Mouse (Mus musculus) layer of hippocampus, postnatal 10 days (tissue): ENCODE data around the gene Zfp423. TPM values are rescaled to one million over a fixed set of nuclear protein-coding genes. Genes with fewer than 3 reads are reported as not detected.

Experiments
- DNase-seq, 2 experiments: peaks; one replicate each; pipeline ENCODE4 v3.0.0; 2021; ENCODE audit warnings: low spot score in 2 of 2
- total RNA-seq, 2 experiments: library from RNA; stranded (reverse); gene quantifications; 2 replicates each; pipeline ENCODE4 v1.2.3; 2021

Zfp423 gene
- total RNA-seq, 2 experiments from 2014 or later = 20.9 to 27.1 TPM

DNA sequence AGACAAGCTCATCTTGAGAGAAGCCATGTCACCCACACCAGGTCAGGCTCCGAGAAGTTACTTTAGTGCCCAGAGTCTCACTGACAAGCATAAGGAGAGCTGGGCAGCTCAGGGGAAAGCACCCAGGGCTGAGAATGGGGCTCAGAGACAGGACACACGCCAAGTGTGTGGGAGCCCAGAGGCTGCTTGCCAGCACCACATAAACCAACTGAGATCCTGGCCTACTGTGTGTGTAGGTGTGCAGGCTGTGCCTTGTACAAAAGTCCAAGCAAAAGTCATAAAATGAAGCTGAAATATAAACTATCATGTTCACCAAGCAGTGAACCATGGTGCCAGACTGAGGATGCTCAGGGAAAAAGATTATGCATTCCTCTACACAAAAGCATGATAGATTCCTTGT lies 50.5 kb downstream of the Zfp423 start:
- DNase-seq = no peak

DNA sequence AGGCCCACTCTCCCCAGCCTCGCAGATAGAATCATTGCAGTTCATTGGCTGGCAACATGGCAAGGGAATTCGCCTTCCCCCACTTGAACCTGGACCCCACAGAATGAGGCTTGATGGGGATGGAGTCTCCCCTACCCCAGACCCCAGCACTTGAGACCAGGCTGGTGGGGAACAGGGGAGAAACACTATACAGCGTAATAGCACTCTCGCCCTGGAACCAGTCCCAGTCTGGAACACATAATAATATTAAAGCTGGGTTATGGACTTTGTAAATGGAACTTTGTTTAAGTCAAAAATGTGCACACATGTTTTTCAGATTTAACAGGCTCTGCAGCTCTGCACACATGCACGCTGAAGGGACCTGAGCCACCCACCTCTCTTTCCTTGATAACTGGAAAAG lies 54.0 kb downstream of the Zfp423 start:
- DNase-seq = no peak

DNA sequence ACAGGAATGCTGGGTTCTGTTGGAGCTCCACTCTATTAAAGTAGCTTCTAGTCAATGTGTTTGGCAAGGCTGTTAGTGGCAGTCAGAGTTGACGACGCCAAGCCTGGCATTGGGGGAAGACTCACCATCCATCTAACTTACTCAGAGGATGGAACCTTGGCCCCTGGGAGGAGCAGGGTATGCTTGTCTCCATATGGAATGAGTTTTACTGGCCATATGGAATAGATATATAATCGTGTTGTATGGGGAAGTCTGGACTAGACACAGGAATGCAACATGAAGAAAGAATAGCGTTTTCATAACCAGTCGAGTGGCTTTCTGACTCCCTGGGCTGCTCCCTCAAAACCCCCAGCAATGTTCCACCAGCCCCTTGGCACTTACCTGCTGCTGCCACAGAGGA lies 55.3 kb downstream of the Zfp423 start:
- DNase-seq = no peak

DNA sequence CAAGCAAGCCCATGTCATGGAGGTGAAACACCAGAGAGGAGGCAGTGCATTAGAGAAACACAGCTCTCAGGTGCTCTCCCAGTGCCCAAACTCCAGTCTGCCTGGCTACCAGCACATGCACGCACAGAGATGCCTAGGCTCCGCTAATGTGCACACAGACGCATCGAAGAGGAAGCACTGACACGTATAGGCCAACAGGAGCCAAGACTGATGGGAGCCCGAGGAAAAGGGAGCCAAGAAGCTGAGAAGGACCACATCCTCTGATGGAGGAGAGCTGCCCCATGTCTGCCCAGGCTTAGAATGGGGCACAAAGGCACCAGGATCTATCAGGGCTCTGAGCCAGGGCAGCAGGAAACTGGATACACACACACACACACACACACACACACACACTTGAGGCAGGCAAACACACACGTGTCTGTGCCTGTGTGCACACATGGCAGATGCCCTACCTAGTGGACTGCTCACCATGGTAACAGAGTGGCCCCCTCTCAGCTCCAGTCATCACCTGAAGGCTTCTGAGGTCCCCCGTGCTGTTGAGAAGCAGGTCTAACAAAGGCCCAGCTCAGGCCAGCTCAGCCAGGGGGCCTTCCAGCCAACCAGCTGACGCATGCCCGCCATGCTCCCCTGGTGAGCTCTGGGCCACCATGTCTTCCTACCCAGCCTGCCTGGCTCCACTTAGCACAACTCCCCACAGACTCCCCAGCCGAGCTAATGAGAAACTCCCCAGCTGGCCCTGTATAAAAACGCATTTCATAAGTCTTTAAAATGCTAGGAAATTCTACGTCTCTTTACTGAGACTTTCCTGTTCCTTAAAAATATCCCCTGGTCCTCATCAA lies 64.0 kb downstream of the Zfp423 start:
- no peak for DNase-seq

DNA sequence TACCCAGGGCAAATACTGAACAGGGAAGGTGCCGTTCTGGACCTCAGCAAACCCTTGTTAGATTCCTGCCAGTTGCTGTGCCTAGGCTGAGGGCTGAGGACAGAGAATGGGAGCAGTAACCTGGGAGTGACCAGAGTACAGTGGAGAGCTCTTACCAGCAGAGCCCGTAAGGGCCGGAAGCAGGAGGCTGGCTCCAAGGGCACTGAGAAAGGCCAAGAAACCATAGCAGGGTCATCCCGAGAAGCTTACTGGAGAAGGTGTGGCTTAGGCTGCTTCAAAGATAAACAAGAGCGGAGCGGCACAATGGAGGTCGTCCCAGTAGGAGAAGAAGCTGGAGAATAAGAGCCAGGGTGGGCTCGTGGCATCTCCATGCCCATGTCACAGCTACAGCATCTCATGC lies 65.1 kb downstream of the Zfp423 start:
- no peak for DNase-seq

DNA sequence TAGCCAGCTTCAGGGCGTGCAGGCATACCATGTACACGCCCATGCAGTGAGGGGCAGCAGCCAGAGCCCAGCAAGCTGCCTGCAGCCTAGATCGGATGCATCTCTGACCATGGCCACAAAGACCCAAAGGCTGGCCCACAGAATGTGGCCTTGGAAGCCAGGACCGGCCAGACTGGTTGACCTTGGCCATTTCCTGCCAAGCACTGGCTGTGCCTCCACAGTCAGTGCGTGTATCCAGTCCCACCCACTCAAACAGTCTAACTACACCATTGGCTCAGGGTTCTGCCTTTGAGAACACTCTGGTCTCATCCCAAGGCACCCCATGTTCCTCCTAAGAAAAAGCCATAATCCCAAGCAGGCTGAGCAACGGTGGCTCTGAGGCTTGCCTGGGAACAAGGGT lies 65.8 kb downstream of the Zfp423 start:
- no peak for DNase-seq

DNA sequence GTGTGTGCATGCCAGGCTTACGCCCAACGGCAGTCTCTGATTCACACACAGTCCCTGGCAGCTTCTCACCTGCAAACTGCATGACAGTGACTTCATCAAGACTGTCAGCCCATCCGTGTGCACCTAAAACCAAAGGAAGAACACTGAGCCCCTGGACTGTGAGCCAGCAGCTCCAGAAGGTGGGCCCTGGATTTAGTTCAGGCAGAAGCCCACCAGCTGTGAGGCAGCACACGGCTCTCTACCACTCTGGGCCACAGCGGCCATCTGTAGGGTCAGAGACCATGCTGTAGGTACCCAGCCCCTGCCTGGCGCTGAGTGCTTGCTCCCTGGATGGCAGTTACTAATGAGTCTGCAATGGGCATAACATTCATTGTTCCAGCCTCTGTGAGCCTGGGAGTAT lies 66.5 kb downstream of the Zfp423 start:
- no peak for DNase-seq

DNA sequence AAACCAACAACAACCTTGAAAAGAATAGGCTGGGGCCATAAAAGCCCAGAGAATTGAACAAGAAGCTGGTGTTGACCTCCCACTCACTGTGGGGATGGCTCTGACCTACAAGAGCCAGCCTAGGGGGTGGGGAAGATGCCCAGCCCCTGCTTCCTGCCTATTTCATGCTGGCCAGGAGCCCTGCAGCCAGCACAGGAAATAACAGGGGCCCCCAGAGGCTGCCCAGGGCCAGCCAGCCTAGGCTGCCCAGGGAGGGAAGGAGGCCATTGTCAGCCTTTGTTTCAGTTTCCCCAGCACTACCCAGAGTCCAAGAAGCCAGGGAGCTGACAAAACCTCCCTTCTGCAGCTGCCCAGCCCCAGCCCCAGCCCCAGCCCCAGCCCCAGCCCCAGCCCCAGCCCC lies 67.5 kb downstream of the Zfp423 start:
- peak in 1 of 2 experiments; percentile 35 for DNase-seq

DNA sequence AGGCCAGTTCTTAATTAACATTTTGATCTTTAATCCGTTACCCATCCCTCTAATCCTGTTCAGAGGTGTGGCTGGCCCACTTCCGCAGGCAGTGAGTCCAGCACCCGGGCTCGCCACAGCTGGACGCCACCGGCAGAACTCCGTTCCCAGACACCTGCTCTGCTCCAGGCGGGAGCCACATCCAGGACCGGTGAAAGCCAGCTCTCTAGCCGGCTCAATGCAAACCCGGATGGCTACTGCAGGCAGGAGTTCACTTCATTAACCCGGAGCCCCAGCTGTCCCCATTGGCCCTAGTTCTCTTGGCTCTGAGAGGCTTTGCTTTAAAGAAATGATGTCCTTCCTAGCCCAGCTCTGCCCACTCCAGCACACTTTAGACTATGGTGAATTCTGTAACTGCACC lies 71.4 kb downstream of the Zfp423 start:
- DNase-seq = no peak

DNA sequence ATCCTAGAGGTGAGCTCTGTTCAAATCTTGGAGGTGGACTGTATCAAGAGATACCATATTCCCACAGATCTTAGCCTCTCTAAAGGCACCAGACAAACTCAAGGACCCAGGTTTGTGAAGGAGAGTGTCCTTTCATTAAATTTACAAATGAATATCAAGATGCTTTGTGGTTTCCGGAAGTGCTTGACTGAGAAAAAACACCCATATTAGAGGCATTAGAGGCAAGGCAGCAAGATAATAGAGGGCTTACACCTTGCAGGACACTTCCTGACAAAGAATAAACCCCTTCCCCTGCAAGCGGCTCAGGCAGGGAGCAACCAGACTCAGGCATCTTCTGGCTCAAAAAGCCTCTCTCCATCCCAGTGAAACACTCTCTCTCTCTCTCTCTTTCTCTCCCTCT lies 78.3 kb downstream of the Zfp423 start:
- DNase-seq = no peak

DNA sequence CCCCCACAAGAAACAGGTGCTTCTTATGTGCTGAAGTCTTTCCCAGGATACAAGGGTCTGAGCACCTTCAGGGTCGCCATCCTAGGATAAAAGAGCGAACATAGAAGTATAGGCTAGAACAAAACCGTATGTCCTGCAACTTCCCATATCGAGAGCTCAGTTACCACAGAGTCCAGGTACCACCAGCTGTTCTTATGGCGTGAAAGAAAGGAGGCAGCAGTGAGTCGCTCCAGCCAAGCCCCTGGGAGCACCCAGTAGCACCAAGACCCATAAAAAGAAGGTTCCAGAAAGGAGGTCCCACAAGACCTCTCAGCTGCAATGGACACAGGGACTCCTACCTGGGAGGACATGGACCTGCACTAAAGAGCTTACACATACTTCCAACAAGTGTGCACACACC lies 83.5 kb downstream of the Zfp423 start:
- no peak for DNase-seq

DNA sequence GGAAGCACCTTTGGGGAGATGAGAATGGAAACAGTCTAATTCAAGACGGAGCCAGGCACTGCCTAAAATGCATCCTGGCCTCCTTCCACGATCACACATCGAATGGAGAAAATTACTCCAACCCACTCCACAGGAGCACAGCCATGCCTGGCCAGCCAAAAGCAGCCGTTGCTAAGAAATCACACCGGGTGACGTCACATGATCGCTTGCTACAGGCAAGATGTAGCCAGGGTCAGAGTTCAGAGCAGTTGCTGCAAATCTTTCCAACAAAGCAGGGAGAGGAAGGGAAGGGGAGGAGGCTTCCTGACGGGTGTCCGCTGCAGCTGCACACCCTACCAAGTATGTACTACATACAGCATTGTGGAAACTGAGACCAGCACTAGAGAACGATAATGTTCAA lies 83.9 kb downstream of the Zfp423 start:
- DNase-seq = peak in 1 of 2 experiments; percentile 33

DNA sequence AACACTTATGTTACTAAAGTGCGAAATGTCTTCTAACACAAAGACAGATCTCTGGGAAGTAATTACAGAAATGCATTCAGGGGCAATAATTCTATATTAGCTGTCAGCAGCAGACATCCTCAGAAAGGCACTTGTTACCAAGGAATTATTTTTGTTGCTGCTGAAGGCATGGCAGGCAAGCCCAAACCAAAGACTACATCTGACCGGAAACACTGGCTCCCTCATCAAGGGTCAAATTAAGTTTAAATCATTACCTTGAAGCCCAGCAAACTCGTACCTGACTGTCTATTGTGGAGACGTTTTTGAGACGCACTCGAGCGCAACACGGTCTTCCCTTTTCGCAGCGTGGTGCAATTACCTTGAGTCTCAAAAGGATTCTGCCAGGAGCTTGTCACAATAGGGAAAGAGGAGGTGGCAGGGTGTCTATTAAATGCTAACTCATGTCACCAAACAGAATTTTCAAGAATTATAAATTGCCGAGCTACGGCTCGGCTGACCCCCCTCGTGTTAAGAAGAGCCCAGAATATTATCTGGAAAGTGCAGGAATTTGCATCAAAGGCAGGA lies 86.3 kb downstream of the Zfp423 start:
- no peak for DNase-seq

DNA sequence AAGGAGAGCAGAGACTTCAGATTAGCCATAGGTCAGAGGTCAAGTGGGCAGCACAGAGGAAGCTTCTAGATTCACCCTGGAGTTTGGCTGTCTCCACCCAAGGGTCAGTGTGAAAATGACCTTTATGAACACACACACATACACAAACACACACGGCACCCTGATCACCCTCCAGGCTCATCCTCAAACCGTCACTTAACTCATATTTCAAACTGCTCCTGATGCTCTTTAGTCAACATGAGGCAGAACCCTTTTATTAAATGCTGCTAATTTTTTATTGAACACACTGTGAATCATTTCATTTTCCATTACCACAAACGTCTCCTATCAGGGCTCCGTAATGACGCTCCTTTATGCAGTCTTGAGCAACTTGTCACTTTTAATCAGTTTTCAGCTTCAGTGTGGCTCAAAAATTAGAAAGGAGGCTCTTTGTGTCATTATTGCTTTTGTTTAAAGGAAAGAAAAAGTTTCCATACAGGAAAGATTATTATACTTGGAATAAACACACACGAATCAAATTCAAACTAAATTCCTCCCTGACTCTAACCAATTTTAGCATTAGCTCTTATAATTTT lies 87.0 kb downstream of the Zfp423 start:
- DNase-seq = no peak

DNA sequence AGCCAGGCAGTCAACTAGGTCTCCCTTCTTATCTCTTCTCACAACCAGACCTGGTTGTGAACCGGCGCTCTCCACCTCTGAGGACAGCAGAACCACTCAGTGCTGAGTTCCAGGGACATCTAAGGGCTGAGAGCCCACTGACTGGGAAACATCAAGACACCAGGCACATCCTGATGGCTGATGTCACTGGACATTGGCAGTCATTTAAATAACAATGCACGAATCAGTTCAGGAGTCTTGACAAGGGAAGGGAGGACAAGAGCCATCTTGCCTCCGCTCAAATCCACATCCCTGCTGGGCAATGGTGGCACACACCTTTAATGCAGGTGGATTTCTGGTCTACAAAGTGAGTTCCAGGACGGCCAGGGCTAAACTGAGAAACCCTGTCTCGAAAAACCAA lies 92.8 kb downstream of the Zfp423 start:
- DNase-seq = no peak

DNA sequence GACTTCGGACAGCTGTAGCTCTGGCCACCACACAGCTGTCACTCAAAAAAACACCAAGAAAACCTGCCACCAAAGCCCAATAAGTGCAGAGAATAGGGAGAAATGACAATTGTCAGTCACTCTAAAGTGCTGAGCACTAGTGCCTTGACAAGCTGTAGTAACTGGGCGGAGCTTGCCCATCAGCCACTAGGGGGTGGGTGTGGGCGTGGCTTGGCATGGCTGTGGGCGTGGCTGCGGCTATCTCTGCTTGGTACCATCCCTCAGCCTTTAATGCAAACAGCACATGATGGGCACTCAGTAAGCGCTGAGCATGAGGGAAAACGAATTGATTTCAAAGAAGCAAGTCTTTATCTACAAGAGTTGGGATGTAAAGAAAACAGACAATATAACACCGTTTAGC lies 95.2 kb downstream of the Zfp423 start:
- DNase-seq = no peak

DNA sequence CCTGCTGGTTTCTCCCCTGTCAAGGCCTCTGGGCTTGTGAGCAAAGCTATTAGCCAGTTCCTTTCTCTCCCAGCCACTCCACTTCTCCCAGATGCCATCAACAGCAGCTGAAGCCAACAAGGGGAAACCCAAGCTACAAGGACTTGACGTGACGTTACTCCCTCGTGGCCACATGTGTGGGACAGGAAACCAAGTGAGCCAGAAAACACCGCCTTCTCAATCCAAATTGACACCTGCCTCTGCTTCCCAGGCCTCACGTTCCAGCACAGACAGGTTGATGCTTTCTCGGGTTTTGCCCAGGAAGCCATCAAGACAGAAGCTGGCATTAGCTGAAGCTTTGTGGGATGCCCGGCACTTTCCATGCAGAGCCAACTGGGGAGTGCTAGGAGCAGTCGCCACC lies 96.3 kb downstream of the Zfp423 start:
- DNase-seq = no peak

DNA sequence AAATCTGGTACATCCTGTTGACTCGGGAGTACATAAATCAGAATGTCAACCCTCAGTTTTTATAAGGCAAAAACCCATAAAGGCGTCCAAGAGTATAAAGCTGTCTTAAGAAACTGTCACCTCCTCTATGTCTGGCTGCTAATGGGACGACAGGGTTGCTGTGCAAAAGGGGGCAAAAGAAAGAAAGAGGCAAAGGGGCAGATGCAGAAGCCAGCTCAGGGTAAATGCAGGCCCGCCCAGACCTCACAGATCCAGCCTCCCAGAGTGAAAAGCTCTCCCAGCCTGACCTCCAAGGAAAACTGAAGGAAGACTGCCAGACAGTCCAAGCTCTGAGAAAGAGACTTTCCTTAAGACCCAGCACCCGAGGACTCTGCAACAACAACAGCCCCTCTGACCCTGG lies 97.7 kb downstream of the Zfp423 start:
- DNase-seq = no peak

DNA sequence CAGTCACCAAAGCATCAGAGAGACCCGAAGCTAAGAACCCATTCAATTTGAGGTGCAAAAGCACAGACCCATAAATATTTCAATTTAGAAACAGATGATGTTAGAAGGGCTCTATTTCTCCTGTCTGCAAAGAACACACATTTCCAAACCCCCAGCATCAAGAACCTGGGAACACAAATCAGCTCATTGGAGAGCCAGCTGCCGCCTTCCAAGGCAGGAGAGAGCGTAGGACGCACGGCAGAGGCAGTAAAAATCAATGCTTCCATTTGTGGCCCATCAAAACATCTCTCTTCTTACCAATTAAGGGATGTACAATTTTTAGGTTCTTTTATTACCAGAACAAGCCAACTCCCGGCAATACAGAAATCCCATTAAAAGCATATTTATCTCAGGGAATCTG lies 98.5 kb downstream of the Zfp423 start:
- DNase-seq = no peak

DNA sequence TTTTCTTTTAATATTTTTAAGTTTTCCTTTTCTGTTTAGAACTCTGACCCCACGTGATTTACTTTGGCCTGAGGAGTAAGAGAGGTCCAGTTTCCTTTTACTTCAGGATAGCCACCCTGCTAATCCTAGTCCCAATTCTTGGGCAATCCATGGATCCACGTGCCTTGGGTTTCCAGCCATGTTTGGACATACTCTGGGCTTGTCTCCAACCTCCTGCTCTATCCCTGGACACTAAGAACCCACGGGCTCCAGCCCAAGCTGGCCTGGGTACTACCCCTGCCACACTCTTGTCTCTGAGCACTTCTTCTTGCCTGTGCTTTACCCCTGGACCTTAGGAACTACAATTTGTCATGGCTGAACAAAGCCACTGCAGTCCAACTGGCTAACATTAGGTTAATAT lies 107.5 kb downstream of the Zfp423 start:
- no peak for DNase-seq

DNA sequence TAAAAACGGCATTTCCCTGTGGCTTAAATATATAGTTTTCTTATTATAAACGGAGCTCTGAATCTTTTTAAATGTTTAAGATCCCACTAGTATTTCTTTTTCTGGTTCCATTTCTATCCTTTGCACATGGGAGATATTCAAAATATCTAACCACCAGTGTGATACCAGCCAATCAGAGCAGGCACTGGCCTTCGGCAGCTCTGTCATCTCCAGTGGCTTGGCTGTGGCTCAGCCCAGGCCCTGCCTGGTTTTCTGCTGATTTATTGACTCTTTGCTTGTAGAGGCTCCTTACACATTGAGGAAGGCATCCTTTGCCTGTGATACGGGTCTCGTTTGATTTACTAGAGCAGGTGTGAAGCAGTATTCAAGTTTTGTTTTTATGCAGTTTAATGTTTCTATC lies 108.0 kb downstream of the Zfp423 start:
- no peak for DNase-seq

DNA sequence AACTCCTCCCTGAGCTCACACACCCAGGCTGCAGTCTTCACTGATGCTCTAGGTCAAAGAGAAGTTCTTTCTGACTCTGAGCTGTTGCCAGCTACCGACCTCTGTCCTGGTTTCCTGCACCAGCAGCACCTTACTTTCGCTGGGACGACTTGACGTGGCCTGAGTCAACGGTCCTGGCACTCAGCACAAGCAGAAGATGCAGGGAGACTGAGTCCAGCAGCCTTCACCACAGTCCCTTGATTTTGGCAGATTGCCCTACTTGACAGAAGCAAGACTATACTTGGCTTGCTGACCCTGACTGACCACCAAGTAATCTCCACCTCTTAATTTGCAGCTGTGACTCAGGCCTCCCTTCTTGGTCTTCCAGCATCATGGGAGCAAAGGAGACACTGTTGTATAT lies 110.6 kb downstream of the Zfp423 start:
- no peak for DNase-seq

DNA sequence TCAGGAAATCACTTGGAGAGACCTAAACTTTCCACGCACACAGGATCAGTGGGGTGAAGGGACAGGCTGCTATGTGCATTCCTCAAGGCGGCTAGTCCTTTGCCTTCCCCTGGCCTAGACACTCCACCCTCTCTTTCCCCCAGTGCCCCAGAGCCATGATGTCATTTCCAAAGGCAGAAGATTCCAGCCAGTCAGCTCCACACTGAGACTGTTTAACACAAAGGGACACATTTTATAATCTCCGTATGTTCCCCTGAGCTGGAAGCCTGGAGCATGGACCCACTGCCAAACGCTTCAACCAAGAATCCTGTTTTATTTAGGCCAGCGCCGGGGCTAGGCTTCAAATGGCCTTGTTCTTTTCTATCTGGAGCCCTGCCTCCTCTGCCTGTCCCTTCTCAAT lies 111.6 kb downstream of the Zfp423 start:
- DNase-seq = peak; percentile 48 to 51
